Mouse (Mus musculus) kidney, postnatal 4 days (tissue): ENCODE measurements at regions not wholly inside any gene's neighbourhood (a gene's known extent, or its start where the extent isn't known, plus 50 kb on each side); places are given as distances from the start of the nearest gene placed in this dataset.

ENCODE experiments used
- DNase-seq, 2 experiments: peaks; one replicate each; pipeline ENCODE4 v3.0.0; 2021; ENCODE audit warnings: mixed read lengths in 2 of 2

- peak in 1 of 2 experiments; percentile 10 for DNase-seq
Observed at GRCm38 (mm10) chr8:88417307-88418095, 55.5 kb upstream of the Brd7 start.

GRCm38 (mm10) chr8:88423264-88423663 is 61.3 kb upstream of the Brd7 start:
- DNase-seq, result no peak

GRCm38 (mm10) chr8:88428560-88428959 is 66.6 kb upstream of the Brd7 start:
- DNase-seq, result no peak

GRCm38 (mm10) chr8:88431389-88431788 is 69.4 kb upstream of the Brd7 start:
- DNase-seq, result no peak

- DNase-seq, result no peak
Observed at GRCm38 (mm10) chr8:88435686-88436085, 73.7 kb upstream of the Brd7 start.

GRCm38 (mm10) chr8:88440219-88440618 is 78.2 kb upstream of the Brd7 start:
- DNase-seq, result no peak

- DNase-seq, result no peak
Observed at GRCm38 (mm10) chr8:88443397-88443796, 77.8 kb upstream of the Nkd1 start.

GRCm38 (mm10) chr8:88447406-88447805 is 73.7 kb upstream of the Nkd1 start:
- DNase-seq, result peak; percentile 30 to 41

GRCm38 (mm10) chr8:88447844-88448535 is 73.2 kb upstream of the Nkd1 start:
- no peak for DNase-seq

- no peak for DNase-seq
Observed at GRCm38 (mm10) chr8:88449001-88449400, 72.2 kb upstream of the Nkd1 start.

GRCm38 (mm10) chr8:88449534-88449933 is 71.6 kb upstream of the Nkd1 start:
- no peak for DNase-seq

GRCm38 (mm10) chr8:88450864-88451657 is 70.1 kb upstream of the Nkd1 start:
- DNase-seq, result peak; percentile 16 to 30

GRCm38 (mm10) chr8:88451658-88452500 is 69.3 kb upstream of the Nkd1 start:
- peak; percentile 21 to 41 for DNase-seq

GRCm38 (mm10) chr8:88452501-88452847 is 68.7 kb upstream of the Nkd1 start:
- no peak for DNase-seq

GRCm38 (mm10) chr8:88454048-88454696 is 67.0 kb upstream of the Nkd1 start:
- peak; percentile 72 to 83 for DNase-seq

- DNase-seq, result no peak
Observed at GRCm38 (mm10) chr8:88454906-88455305, 66.2 kb upstream of the Nkd1 start.

GRCm38 (mm10) chr8:88455434-88456020 is 65.6 kb upstream of the Nkd1 start:
- peak; percentile 61 to 70 for DNase-seq

- no peak for DNase-seq
Observed at GRCm38 (mm10) chr8:88459197-88459596, 62.0 kb upstream of the Nkd1 start.

- no peak for DNase-seq
Observed at GRCm38 (mm10) chr8:88467756-88468155, 53.4 kb upstream of the Nkd1 start.

- DNase-seq, result peak; percentile 48 to 54
Observed at GRCm38 (mm10) chr8:88470931-88471455, 50.2 kb upstream of the Nkd1 start.
